Comparison of ENCODE assay signal across 10 mouse cellular contexts in genomic region chr2:168045771-168046170, GRCm38 (mm10). TPM values are rescaled to one million over a fixed set of nuclear protein-coding genes. Genes with fewer than 3 reads are reported as not detected.
A peak's percentile ranks its signal among the peaks of the same experiment; 100 is the strongest.
DNase-seq lines count a peak whose midpoint lies in the region; ATAC-seq and TF ChIP-seq lines count a peak whose summit lies in the region.
"Had no signal": no experiment of that assay in that cellular context is flagged by ENCODE, and none has a peak within 500 bp of the region (broad histone marks: within the 10 kb centered on the region; RNA-seq: fewer than 3 reads in every experiment).

No protein-coding gene starts in this region.

- no peak for TF ChIP-seq CTCF in hindbrain, postnatal 0 days (IDR thresholded peaks at IDR 0.05; ENCODE audit: low read depth)

- intact Hi-C loops in left cerebral cortex, postnatal 25 days (cut with DNase I): no loop called here

- H3K9ac ChIP-seq in hindbrain, embryonic 14.5 days: no peak overlapping the region
- no peak overlapping the region for H3K9ac ChIP-seq in hindbrain, embryonic 16.5 days (ENCODE audit: low read depth, low read length)
- no peak overlapping the region for H3K9ac ChIP-seq in limb, embryonic 14.5 days (ENCODE audit: low read depth, low read length, severe bottlenecking)
- no peak overlapping the region for H3K9ac ChIP-seq in hindbrain, postnatal 0 days (replicated peaks; ENCODE audit: low read length)

- peaks cover 21% of the 10 kb centered on the region for H3K27me3 ChIP-seq in hindbrain, embryonic 14.5 days (ENCODE audit: control insufficient read depth, insufficient read depth, low read length)
- peaks cover 15% of the 10 kb centered on the region for H3K27me3 ChIP-seq in hindbrain, embryonic 16.5 days (replicated peaks; ENCODE audit: control insufficient read depth, insufficient read depth, low read length)
- H3K27me3 ChIP-seq in limb, embryonic 14.5 days (ENCODE audit: control insufficient read depth, insufficient read depth, low read length): peaks cover 4% of the 10 kb centered on the region; the same call in 1 of the 2 replicates
- peaks cover 17% of the 10 kb centered on the region; the same call in 1 of the 2 replicates for H3K27me3 ChIP-seq in hindbrain, postnatal 0 days (ENCODE audit: insufficient read depth, low read length)
- H3K27me3 ChIP-seq: megakaryocyte, embryonic 14.5 days had no signal

- H3K27ac ChIP-seq in hindbrain, embryonic 14.5 days: no peak overlapping the region
- H3K27ac ChIP-seq in hindbrain, embryonic 16.5 days (ENCODE audit: low read depth, low read length): no peak overlapping the region
- H3K27ac ChIP-seq in limb, embryonic 14.5 days (replicated peaks; ENCODE audit: low read depth, low read length): peak overlapping the region; percentile 71
- H3K27ac ChIP-seq in hindbrain, postnatal 0 days: no peak overlapping the region

- H3K4me1 ChIP-seq in hindbrain, embryonic 14.5 days (replicated peaks; ENCODE audit: control insufficient read depth, insufficient read depth, low read length): peaks cover 9% of the 10 kb centered on the region; the same call in 1 of the 2 replicates
- H3K4me1 ChIP-seq in hindbrain, embryonic 16.5 days (ENCODE audit: control insufficient read depth, insufficient read depth, low read depth, low read length): peaks cover 18% of the 10 kb centered on the region
- peaks cover 31% of the 10 kb centered on the region for H3K4me1 ChIP-seq in limb, embryonic 14.5 days (ENCODE audit: control insufficient read depth, insufficient read depth, low read length)
- peaks cover 11% of the 10 kb centered on the region; the same call in 1 of the 2 replicates for H3K4me1 ChIP-seq in hindbrain, postnatal 0 days (ENCODE audit: insufficient read depth, low read length)

- H3K36me3 ChIP-seq in hindbrain, embryonic 14.5 days (replicated peaks; ENCODE audit: control insufficient read depth, insufficient read depth): no peaks in the 10 kb centered on the region
- H3K36me3 ChIP-seq in hindbrain, embryonic 16.5 days (ENCODE audit: control insufficient read depth, insufficient read depth, low read length): no peaks in the 10 kb centered on the region
- no peaks in the 10 kb centered on the region for H3K36me3 ChIP-seq in limb, embryonic 14.5 days (ENCODE audit: control insufficient read depth, insufficient read depth, low read length)
- no peaks in the 10 kb centered on the region for H3K36me3 ChIP-seq in hindbrain, postnatal 0 days (ENCODE audit: insufficient read depth, low read length)

- no peaks in the 10 kb centered on the region for H3K9me3 ChIP-seq in hindbrain, embryonic 14.5 days (ENCODE audit: control insufficient read depth, low read length)
- H3K9me3 ChIP-seq in hindbrain, embryonic 16.5 days (ENCODE audit: control insufficient read depth, low read length): no peaks in the 10 kb centered on the region
- H3K9me3 ChIP-seq in limb, embryonic 14.5 days (ENCODE audit: control insufficient read depth, low read length): no peaks in the 10 kb centered on the region
- H3K9me3 ChIP-seq in hindbrain, postnatal 0 days (ENCODE audit: low read length): no peaks in the 10 kb centered on the region
- H3K9me3 ChIP-seq: megakaryocyte, embryonic 14.5 days had no signal

- no peak for ATAC-seq in hindbrain, embryonic 14.5 days (ENCODE audit: low FRiP score)
- ATAC-seq in hindbrain, embryonic 16.5 days: no peak
- peak; percentile 86 for ATAC-seq in limb, embryonic 14.5 days (ENCODE audit: low FRiP score, low read depth)
- ATAC-seq in hindbrain, postnatal 0 days: no peak

- no peak overlapping the region for H3K4me2 ChIP-seq in hindbrain, embryonic 14.5 days (replicated peaks)
- no peak overlapping the region for H3K4me2 ChIP-seq in hindbrain, embryonic 16.5 days (ENCODE audit: low read length)
- peak overlapping the region; percentile 25 for H3K4me2 ChIP-seq in limb, embryonic 14.5 days (replicated peaks; ENCODE audit: low read depth, low read length, severe bottlenecking)
- H3K4me2 ChIP-seq in hindbrain, postnatal 0 days (ENCODE audit: low read depth, low read length): no peak overlapping the region

- DNase-seq in hindbrain, embryonic 14.5 days (ENCODE audit: low spot score): peak; percentile 40
- DNase-seq in gastrocnemius, postnatal 10 days: peak; percentile 49
- DNase-seq in kidney, adult 11 months: peak; percentile 64
- DNase-seq in limb, embryonic 14.5 days (ENCODE audit: low spot score): peak; percentile 92
- no peak for DNase-seq in frontal cortex, postnatal 36 days (ENCODE audit: low spot score in 2 of 2)
- no peak for DNase-seq in hindbrain, postnatal 0 days (ENCODE audit: low spot score)
- DNase-seq in left cerebral cortex, postnatal 25 days (ENCODE audit: low spot score in 2 of 2): no peak
- DNase-seq: cerebellum, adult 2 months had no signal

- H3K4me3 ChIP-seq in hindbrain, embryonic 14.5 days (replicated peaks; ENCODE audit: low read length): no peak overlapping the region
- no peak overlapping the region for H3K4me3 ChIP-seq in hindbrain, embryonic 16.5 days (ENCODE audit: low read length)
- no peak overlapping the region for H3K4me3 ChIP-seq in limb, embryonic 14.5 days (replicated peaks; ENCODE audit: low read length)
- no peak overlapping the region for H3K4me3 ChIP-seq in hindbrain, postnatal 0 days (ENCODE audit: low read length)

- no peak for TF ChIP-seq POLR2A in limb, embryonic 14.5 days (IDR thresholded peaks at IDR 0.05; ENCODE audit: borderline replicate concordance, extremely low read depth, insufficient read depth, insufficient read length)

- 32% methylated on average over 5 of the region's 5 CpGs for WGBS in hindbrain, embryonic 14.5 days
- WGBS in hindbrain, embryonic 16.5 days: 36% methylated on average over 5 of the region's 5 CpGs
- 8% methylated on average over 5 of the region's 5 CpGs for WGBS in limb, embryonic 14.5 days
- 20% methylated on average over 5 of the region's 5 CpGs for WGBS in hindbrain, postnatal 0 days

RNA-seq across cellular contexts. Expression of gene Pard6b, which starts 35.0 kb away (rescaled TPM):
- polyA plus RNA-seq in hindbrain, embryonic 14.5 days (2014; fragmentation: Nextera tagmentation; extraction: Ambion mirVana): 9.5 and 10.0 TPM in 2 replicates
- polyA plus RNA-seq in hindbrain, embryonic 16.5 days (2015; fragmentation: Nextera tagmentation; extraction: Ambion mirVana): 4.5 and 6.6 TPM in 2 replicates
- total RNA-seq in gastrocnemius, postnatal 10 days (2021): under 1 TPM; 0.85 to 0.93 TPM
- polyA plus RNA-seq in limb, embryonic 14.5 days (2012; rRNA removed): 3.7 and 4.0 TPM in 2 replicates
- polyA plus RNA-seq in limb, embryonic 14.5 days (2014; fragmentation: Nextera tagmentation; extraction: Ambion mirVana): 4.0 and 4.1 TPM in 2 replicates
- total RNA-seq in hindbrain, postnatal 0 days (2014; rRNA removed): 5.1 and 7.7 TPM in 2 replicates
- 3.7 and 4.5 TPM in 2 replicates for polyA plus RNA-seq in hindbrain, postnatal 0 days (2015; fragmentation: Nextera tagmentation; extraction: Ambion mirVana)
- 1 to 10 TPM; 5.0 to 5.2 TPM for total RNA-seq in left cerebral cortex, postnatal 25 days (2021)

RNA-seq across cellular contexts. Expression of gene Ripor3, which starts 35.4 kb away (rescaled TPM):
- polyA plus RNA-seq in hindbrain, embryonic 14.5 days (2014; fragmentation: Nextera tagmentation; extraction: Ambion mirVana): 0.13 and 0.30 TPM in 2 replicates
- 0.19 and 0.70 TPM in 2 replicates for polyA plus RNA-seq in hindbrain, embryonic 16.5 days (2015; fragmentation: Nextera tagmentation; extraction: Ambion mirVana)
- 1 to 10 TPM; 3.5 to 5.8 TPM for total RNA-seq in gastrocnemius, postnatal 10 days (2021)
- 21.0 and 24.8 TPM in 2 replicates for polyA plus RNA-seq in limb, embryonic 14.5 days (2012; rRNA removed)
- 5.3 TPM in 2 replicates for polyA plus RNA-seq in limb, embryonic 14.5 days (2014; fragmentation: Nextera tagmentation; extraction: Ambion mirVana)
- total RNA-seq in hindbrain, postnatal 0 days (2014; rRNA removed): 0.25 and 1.0 TPM in 2 replicates
- 0.45 TPM in 2 replicates for polyA plus RNA-seq in hindbrain, postnatal 0 days (2015; fragmentation: Nextera tagmentation; extraction: Ambion mirVana)
- under 1 TPM; 0.44 to 0.48 TPM for total RNA-seq in left cerebral cortex, postnatal 25 days (2021)

Comparison
In these comparisons a context has a peak if more than half of its experiments do, and no peak if none do; other contexts are left out.
1. DNase-seq: peak in hindbrain, embryonic 14.5 days (single experiment), gastrocnemius, postnatal 10 days (single experiment), kidney, adult 11 months (single experiment) and limb, embryonic 14.5 days (single experiment); none in frontal cortex, postnatal 36 days (0 of 2), hindbrain, postnatal 0 days (single experiment) and left cerebral cortex, postnatal 25 days (0 of 2).